Mouse (Mus musculus): ENCODE results near the gene Nme8.

The Nme8 gene

GRCm38 (mm10) chr13:19697790-19698189, at the start of gene Nme8:
Gene Nme8 (minus strand): TSS chr13:19697794.
- in situ Hi-C loops (cut with MboI; ENCODE audit: low pct_unique_long_range_greater_than_20kb in 1 of 2, low sequenced_read_pairs in 2 of 2, unreplicated experiment in 1 of 2) = loop anchor here in 1 of 2 experiments (5.0 kb wide), 1 partner anchor 575 kb away; no protein-coding TSS in a partner anchor

GRCm38 (mm10) chr13:19745741-19746140, 48.1 kb upstream of the Nme8 start:
- in situ Hi-C loops (cut with MboI; ENCODE audit: low pct_unique_long_range_greater_than_20kb in 1 of 2, low sequenced_read_pairs in 2 of 2, unreplicated experiment in 1 of 2) = no loop called here

- in situ Hi-C loops (cut with MboI; ENCODE audit: low pct_unique_long_range_greater_than_20kb in 1 of 2, low sequenced_read_pairs in 2 of 2, unreplicated experiment in 1 of 2) = no loop called here
Observed at GRCm38 (mm10) chr13:19744536-19744935, 46.9 kb upstream of the Nme8 start.

- in situ Hi-C loops (cut with MboI; ENCODE audit: low pct_unique_long_range_greater_than_20kb in 1 of 2, low sequenced_read_pairs in 2 of 2, unreplicated experiment in 1 of 2) = no loop called here
Observed at GRCm38 (mm10) chr13:19734597-19734996, 37.0 kb upstream of the Nme8 start.

GRCm38 (mm10) chr13:19730826-19731225, 33.2 kb upstream of the Nme8 start:
- in situ Hi-C loops (cut with MboI; ENCODE audit: low pct_unique_long_range_greater_than_20kb in 1 of 2, low sequenced_read_pairs in 2 of 2, unreplicated experiment in 1 of 2) = no loop called here

GRCm38 (mm10) chr13:19718954-19719353, 21.4 kb upstream of the Nme8 start:
- in situ Hi-C loops (cut with MboI; ENCODE audit: low pct_unique_long_range_greater_than_20kb in 1 of 2, low sequenced_read_pairs in 2 of 2, unreplicated experiment in 1 of 2) = loop anchor here in 1 of 2 experiments (25.0 kb wide), 1 partner anchor 568 kb away; no protein-coding TSS in a partner anchor

- in situ Hi-C loops (cut with MboI; ENCODE audit: low pct_unique_long_range_greater_than_20kb in 1 of 2, low sequenced_read_pairs in 2 of 2, unreplicated experiment in 1 of 2) = loop anchor here in 1 of 2 experiments (25.0 kb wide), 1 partner anchor 570 kb away; no protein-coding TSS in a partner anchor
Observed at GRCm38 (mm10) chr13:19717201-19717600, 19.6 kb upstream of the Nme8 start.

- in situ Hi-C loops (cut with MboI; ENCODE audit: low pct_unique_long_range_greater_than_20kb in 1 of 2, low sequenced_read_pairs in 2 of 2, unreplicated experiment in 1 of 2) = loop anchor here in 1 of 2 experiments (25.0 kb wide), 1 partner anchor 583 kb away; no protein-coding TSS in a partner anchor
Observed at GRCm38 (mm10) chr13:19703806-19704205, 6.2 kb upstream of the Nme8 start.

- in situ Hi-C loops (cut with MboI; ENCODE audit: low pct_unique_long_range_greater_than_20kb in 1 of 2, low sequenced_read_pairs in 2 of 2, unreplicated experiment in 1 of 2) = loop anchor here in 1 of 2 experiments (25.0 kb wide), 1 partner anchor 586 kb away; no protein-coding TSS in a partner anchor
Observed at GRCm38 (mm10) chr13:19701443-19702078, 4.0 kb upstream of the Nme8 start.

GRCm38 (mm10) chr13:19700733-19701442, 3.3 kb upstream of the Nme8 start:
- in situ Hi-C loops (cut with MboI; ENCODE audit: low pct_unique_long_range_greater_than_20kb in 1 of 2, low sequenced_read_pairs in 2 of 2, unreplicated experiment in 1 of 2) = loop anchor here in 1 of 2 experiments (25.0 kb wide), 1 partner anchor 586 kb away; no protein-coding TSS in a partner anchor

GRCm38 (mm10) chr13:19698524-19699173, 1.1 kb upstream of the Nme8 start:
- in situ Hi-C loops (cut with MboI; ENCODE audit: low pct_unique_long_range_greater_than_20kb in 1 of 2, low sequenced_read_pairs in 2 of 2, unreplicated experiment in 1 of 2) = loop anchor here in 1 of 2 experiments (5.0 kb wide), 1 partner anchor 574 kb away; no protein-coding TSS in a partner anchor

- in situ Hi-C loops (cut with MboI; ENCODE audit: low pct_unique_long_range_greater_than_20kb in 1 of 2, low sequenced_read_pairs in 2 of 2, unreplicated experiment in 1 of 2) = no loop called here
Observed at GRCm38 (mm10) chr13:19690417-19690816, 7.2 kb downstream of the Nme8 start.

- in situ Hi-C loops (cut with MboI; ENCODE audit: low pct_unique_long_range_greater_than_20kb in 1 of 2, low sequenced_read_pairs in 2 of 2, unreplicated experiment in 1 of 2) = no loop called here
Observed at GRCm38 (mm10) chr13:19689971-19690370, 7.6 kb downstream of the Nme8 start.

- in situ Hi-C loops (cut with MboI; ENCODE audit: low pct_unique_long_range_greater_than_20kb in 1 of 2, low sequenced_read_pairs in 2 of 2, unreplicated experiment in 1 of 2) = no loop called here
Observed at GRCm38 (mm10) chr13:19684007-19684406, 13.6 kb downstream of the Nme8 start.

GRCm38 (mm10) chr13:19682879-19683640, 14.5 kb downstream of the Nme8 start:
- in situ Hi-C loops (cut with MboI; ENCODE audit: low pct_unique_long_range_greater_than_20kb in 1 of 2, low sequenced_read_pairs in 2 of 2, unreplicated experiment in 1 of 2) = no loop called here

GRCm38 (mm10) chr13:19674601-19675000, 23.0 kb downstream of the Nme8 start:
- in situ Hi-C loops (cut with MboI; ENCODE audit: low pct_unique_long_range_greater_than_20kb in 1 of 2, low sequenced_read_pairs in 2 of 2, unreplicated experiment in 1 of 2) = no loop called here

- in situ Hi-C loops (cut with MboI; ENCODE audit: low pct_unique_long_range_greater_than_20kb in 1 of 2, low sequenced_read_pairs in 2 of 2, unreplicated experiment in 1 of 2) = no loop called here
Observed at GRCm38 (mm10) chr13:19674025-19674424, 23.6 kb downstream of the Nme8 start.

GRCm38 (mm10) chr13:19668355-19669140, 29.0 kb downstream of the Nme8 start:
- in situ Hi-C loops (cut with MboI; ENCODE audit: low pct_unique_long_range_greater_than_20kb in 1 of 2, low sequenced_read_pairs in 2 of 2, unreplicated experiment in 1 of 2) = no loop called here

Measured in mouse embryonic stem cell (cell line).